Mouse (Mus musculus) naive thymus-derived CD4-positive, alpha-beta T cell, adult 2 months (primary cell): ENCODE results near the gene Ccr6.

Experiments used
- DNase-seq: peaks from one replicate; pipeline ENCODE4 v3.0.0-alpha.2; 2011; ENCODE audit warnings: low read depth

Gene Ccr6

DNA sequence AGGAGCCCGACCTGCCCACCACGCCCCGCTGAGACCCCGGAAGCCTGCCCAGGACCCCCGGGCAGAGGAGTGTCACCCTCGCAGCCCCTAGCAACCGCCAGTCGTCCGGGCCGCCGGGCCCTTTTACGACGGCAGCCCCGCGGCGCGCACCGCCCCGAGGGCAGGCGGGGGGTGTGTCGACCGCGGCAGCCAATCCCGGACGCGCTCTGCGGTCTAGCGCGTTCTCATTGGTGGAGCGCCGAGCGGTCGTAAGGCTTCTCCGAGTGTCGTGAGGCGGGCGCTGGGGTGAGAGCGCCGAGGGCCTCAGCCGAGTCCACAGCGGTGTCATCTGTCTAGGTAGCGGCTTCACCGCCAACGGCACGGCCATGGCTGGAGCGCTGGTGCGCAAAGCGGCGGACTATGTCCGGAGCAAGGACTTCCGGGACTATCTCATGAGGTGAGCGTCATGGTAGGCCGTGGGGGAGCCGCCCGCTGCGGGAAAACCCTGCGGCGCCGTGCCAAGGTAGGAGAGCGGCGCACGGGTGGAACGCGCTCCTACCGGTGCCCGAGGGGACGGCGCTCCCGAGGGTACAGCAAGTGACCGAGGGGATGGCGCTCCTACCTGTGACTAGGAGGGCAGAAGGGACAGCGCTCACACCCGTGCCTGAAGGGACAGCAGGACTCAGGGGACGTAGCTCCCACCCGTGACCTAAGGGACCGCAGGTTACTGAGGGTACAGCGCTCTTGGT is 47.8 kb downstream of the Ccr6 start:
- peak; percentile 97 for DNase-seq

DNA sequence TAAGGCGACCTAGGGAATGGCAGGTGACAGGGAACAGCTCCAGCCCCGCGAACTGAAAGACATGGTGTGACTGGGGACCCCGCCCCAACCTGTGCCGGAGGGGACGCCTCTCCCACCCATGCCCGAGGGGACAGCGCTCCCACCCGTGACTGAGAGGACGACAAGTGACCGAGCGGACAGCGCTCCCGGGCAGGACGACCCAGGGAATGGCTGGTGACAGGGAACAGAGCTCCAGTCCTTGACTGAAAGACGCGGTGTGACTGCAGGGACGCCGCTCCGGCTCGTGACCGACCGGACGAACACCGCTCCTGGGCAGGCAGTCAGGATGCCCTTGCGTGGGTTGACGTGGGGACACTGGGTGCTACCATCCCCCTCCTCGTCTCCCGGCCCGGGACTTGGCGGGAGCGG is 48.4 kb downstream of the Ccr6 start:
- DNase-seq, result no peak

DNA sequence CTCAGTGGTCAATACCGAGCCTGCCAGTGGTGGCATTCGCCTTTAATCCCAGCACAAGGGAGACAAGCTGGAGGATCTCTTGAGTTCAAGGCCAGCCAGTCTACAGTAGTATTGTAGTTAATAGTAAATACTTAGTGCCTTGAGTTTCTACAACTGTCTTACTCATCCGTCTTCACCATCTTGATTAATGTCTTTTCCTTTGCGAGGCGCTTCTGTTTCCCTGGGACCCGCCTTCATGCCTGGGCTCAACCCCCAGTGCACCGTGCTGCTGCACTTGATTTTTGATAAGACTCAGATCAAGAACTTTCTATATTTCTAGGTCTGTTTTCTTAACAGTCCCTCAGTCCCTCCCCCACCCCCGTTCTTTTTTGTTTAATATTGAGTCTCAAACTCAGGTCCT is 49.2 kb downstream of the Ccr6 start:
- DNase-seq, result no peak

DNA sequence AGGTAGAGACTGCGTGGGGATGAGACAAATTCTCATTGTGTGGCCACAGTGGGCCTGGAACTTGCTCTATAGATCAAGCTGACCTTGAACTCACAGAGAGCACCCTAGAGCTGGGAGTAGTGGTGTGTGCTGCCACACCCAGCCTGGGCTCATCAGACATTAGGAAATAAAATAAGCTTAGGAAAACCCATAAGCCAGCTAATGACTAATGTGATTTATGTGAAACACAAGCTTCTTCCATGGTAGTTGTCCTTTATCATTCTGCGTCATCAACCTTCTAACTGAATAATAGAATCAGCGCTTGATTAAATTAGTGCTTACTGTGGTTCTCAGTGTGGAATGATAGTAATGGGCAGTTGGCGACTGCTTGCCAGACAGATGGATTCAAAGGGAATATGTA is 51.1 kb downstream of the Ccr6 start:
- DNase-seq, result no peak

DNA sequence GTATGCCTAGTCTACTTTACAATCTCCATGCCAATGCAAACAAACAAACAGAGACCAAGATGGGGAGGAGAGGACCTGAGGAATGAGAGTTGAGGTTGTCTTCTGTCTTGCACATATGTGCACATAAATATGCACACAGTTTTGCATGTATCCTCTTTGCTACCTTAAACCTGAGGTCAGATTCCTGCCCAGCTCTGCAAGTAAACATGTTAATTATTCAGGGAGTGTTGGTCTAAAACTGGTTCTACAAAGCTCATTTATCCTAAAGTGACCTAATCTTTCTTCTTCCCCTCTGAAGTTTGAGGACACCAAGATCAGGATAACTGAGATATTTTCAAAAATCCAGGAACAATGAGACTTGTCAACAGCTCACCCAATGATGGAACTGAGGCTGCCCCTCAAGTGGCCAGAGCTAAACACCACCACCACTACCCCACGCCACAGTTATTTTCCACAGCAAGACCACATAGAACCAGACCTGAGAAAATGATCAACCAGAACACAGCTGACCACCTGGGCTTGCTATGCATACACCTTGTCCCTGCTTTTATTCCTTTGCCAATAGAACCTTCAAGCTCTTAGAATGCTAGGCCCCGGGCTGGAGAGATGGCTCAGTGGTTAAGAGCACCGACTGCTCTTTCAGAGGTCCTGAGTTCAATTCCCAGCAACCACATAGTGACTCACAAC is 54.3 kb downstream of the Ccr6 start:
- no peak for DNase-seq

DNA sequence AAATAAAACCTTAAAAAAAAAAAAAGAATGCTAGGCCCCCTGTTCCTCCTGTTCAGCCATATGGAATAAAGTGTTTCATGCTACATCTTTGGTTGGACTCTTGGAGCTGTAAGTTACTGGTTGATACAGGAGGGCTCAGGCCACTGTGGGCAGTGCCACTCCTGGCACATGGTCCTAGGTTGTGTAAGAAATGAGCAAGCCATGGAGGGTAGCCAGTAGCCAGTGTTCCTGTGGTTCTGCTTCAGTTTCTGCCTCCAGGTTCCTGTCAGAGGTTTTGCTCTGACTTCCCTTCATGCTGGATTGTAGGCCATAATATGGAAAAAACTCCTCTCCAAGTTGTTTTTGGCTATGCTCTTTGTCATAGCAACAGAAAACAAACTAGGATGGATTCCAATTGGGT is 54.9 kb downstream of the Ccr6 start:
- DNase-seq, result no peak

DNA sequence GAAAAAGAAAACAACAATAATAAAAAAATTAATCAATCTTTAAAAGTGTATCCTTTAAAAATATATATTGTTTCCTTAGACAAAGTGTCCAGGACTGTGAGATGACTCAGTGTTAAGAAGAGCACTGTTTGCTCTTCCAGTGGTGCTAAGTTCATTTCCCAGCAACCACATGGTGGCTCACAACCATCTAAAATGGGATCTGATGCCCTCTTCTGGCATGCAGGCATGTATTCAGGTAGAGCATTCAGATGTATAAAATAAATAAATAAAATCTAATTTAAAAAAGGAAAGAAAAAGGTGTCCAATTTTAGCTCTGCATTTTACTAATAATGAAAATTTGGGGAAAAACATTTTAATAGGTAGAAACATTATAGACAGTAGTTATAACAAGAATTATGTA is 60.0 kb downstream of the Ccr6 start:
- no peak for DNase-seq

DNA sequence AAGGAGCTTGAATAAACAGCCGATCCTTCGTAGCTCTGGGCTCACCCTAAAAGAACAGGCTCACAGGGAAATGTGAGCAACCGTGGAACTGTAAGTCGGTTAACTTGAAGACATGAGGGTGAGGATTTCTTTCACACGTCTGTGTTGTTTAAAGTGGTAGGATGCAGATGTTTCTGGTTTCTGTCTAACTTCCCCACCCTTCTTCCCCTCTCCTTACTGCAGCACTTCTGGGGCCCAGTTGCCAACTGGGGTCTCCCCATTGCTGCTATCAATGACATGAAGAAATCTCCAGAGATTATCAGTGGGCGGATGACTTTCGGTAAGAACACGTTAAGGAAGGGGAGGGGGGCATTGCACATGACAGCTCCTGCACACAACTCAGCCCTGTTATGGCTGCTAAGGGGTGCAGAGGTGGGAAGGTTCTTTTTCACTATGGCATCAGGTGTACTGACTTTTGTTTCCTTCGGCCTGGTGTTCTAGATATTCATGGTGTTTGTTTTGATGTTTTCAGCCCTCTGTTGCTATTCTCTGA is 60.5 kb downstream of the Ccr6 start:
- no peak for DNase-seq

DNA sequence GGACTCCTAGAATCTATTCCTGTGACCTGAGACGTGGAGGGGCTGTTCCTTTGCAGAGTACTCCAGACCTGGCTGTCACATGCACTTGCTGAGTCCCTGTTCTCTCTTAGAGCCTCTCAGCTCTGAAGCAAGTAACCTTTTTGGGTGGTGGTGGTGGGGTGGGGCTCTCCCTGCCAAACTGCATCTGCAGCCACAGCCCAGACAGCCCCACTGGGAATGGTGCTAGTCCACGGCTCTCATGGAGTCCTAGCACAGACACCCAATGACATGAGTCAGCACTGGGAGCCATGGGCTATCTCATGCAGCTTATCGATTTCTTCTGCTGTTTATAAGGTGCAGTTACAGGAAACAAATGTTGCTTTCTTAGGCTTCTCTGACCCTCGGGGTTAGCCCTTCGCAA is 61.9 kb downstream of the Ccr6 start:
- no peak for DNase-seq

DNA sequence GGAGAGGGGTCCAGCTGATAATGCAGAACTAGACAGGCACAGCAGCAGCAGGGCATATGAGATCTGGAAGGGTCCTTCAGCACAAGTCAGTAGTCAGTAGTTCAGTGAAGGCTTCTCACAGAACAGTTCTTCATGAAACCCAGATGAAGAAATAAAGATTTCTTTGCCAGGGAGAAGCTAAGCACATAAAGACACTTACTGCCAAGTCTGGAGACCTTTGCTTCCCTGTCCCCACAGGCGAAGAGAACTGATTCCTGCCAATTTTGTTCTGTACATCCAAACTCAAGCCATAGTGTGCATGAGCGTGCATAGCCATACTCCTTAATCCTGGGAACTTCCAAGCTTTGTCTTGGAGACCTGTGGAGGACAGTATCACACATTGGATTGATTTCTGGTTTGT is 62.4 kb downstream of the Ccr6 start:
- DNase-seq, result no peak

DNA sequence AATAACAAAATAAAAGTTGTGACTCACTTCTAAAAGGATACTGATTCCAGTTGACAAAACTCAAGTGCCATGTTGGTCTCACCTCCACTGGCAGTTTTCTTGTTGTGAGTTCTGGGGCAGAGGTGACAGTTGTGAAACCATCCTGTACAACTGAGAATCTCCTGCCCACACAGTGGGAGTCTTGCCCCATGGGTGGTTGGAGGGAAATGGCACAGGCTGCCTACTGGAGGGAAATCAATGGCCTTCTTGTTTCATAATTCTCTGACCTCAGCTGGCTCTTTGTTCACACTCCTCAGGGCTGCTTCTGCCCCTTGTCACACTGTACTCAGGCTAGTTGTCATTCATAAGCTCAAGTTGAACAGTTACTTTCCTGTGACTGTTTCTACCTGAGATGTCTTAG is 63.7 kb downstream of the Ccr6 start:
- no peak for DNase-seq

DNA sequence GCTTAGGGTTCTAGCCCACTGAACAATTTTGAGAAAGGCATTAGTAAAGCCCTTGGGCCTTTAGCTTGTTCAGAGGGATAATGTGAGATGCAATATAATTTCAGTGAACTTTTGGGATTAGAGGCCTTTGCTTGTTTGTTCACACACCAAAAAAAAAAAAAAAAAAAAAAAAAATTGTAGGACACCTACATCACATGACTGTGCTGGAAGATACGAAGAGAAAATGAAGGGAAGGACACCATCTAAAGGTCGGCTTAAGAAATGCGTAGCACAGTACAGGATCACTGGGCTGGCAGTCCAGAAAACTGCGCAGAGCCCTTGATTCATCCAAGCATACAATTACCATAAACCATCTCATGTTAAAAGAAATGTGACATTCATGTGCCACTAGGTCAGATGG is 65.7 kb downstream of the Ccr6 start:
- DNase-seq, result no peak

DNA sequence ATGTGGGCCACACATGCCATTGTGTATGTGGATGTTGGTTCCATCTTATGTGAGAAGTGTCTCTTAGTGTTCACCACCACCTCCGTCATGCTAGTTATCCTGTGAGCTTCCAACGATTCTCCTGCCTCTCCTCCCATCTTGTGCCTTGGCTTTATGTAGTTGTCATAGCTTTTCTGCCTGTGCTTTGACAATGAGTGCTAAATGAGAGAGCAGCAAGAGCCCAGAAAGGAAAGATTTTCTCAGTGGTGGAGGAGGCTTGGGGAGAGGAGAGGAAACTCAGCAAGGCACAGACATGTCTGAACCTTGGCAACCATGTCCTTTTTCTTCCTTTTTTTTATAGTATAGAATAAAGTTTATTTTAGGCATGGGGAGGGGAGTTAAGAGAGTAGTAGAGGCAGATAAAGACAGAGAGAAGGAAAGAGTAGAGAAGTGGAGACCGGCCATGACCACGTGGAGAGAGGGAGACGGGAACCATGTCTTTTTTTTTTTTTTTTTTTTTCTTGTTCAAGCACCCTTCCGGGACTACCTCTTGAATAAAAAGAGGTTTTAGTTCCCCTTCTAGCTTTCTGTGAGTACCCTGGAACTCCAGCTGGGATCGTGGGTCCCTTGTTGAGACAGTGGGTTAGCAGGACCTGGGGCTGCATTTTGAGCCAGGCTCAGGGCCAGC is 67.1 kb downstream of the Ccr6 start:
- DNase-seq, result no peak

DNA sequence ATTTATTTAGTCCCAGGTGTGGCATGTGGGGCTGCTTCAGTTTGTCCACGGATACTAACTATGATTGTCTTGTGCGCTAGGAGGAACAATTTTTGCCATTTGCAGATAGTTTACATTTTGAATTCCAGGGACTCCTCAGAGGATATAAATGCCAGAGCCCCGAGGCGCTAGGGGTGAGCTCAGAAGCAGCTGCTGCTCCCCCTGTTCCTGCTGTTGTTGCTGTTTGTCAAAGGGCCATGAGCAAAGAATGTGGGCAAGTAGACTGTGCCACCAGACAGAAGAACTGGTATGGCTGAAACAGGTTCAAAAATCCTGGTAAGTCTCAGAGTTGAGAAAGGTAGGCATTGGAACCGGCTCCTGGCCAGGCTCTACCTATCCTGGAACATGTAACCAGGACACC is 67.8 kb downstream of the Ccr6 start:
- no peak for DNase-seq

DNA sequence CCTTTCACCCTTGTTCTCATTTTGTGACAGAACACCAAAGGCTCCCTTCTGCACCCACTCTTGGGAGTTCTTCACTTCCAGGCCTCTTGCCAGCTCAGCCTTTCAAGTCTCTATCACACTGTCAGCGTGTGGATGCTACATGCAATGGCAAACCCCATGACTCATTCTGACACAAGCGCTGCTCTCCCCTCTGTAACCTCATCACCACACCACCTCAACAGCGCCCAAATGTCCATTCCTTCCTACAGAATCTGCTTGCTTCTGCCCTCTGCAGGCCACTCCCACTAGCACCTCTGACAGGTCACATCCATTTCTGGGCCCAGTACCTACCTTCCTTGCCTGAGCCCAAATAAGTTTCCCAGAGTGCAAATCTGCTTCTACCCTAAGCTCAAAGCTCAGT is 70.0 kb downstream of the Ccr6 start:
- DNase-seq, result no peak
